In the genomic region with DNA sequence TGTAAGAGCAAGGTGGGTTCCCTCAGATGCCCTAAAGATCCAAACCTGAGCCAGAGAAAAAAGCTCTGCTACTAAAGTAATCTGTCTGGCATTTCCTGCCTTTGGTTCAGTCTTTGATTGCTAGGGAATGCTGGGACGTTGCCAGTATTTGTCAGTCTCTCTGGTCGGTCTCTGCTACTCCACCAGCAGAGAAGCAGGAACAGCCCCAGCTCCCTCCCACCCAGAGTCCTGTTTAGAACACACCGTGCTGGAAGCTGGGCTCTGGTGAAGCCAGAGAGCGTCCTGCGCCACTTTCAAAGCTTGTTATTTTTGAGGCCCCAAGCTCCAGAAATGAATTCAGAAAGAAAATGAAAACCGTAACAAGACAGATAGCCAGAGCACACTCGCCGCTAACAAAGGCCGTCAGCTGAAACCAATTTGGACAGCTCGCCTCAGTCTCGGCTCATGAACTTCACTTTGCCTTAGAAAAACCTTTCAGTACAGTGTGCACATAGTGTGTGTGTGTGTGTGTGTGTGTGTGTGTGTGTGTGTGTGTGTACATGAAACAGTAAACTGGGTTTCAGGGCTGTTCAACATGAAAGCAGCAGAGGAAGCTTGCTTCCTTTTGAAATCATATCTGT, we compare ENCODE assay signal across 8 mouse cellular contexts.
A peak's percentile ranks its signal among the peaks of the same experiment; 100 is the strongest.
DNase-seq lines count a peak whose midpoint lies in the region; ATAC-seq and TF ChIP-seq lines count a peak whose summit lies in the region.

No protein-coding gene starts in this region.

- peak; percentile 33 to 39 for DNase-seq in frontal cortex, postnatal 36 days (ENCODE audit: low spot score in 2 of 2)
- DNase-seq in frontal cortex, postnatal 10 days (ENCODE audit: low spot score in 2 of 2): no peak
- DNase-seq in brain, adult 2 months (ENCODE audit: low read depth, low spot score): peak; percentile 78
- DNase-seq in layer of hippocampus, adult 2 months (ENCODE audit: low spot score in 2 of 2): peak; percentile 64 to 78
- peak; percentile 40 for DNase-seq in midbrain, postnatal 0 days (ENCODE audit: low spot score)
- no peak for DNase-seq in c-Kit-positive CD71-positive TER-119-positive erythroid progenitor cells, embryonic 14.5 days (ENCODE audit: low spot score)
- no peak for DNase-seq in cerebellum, adult 11 months

- 39% methylated on average over 11 of the region's 11 CpGs for WGBS in heart, embryonic 15.5 days
- 44% methylated on average over 11 of the region's 11 CpGs for WGBS in midbrain, postnatal 0 days

- H3K27ac ChIP-seq in heart, embryonic 15.5 days: peak overlapping the region; percentile 65
- H3K27ac ChIP-seq in layer of hippocampus, adult 2 months: peak overlapping the region; percentile 74
- 0 out of 2 replicates have a peak overlapping the region, but pooled peaks have one; percentile 12 for H3K27ac ChIP-seq in midbrain, postnatal 0 days (ENCODE audit: low read depth, low read length)

- H3K4me1 ChIP-seq in heart, embryonic 15.5 days (replicated peaks): 0 out of 2 replicates have a peak, but pooled peaks cover 9% of the 10 kb centered on the region
- no peaks in the 10 kb centered on the region for H3K4me1 ChIP-seq in midbrain, postnatal 0 days (ENCODE audit: insufficient read depth, low read length)

- H3K27me3 ChIP-seq in heart, embryonic 15.5 days: no peaks in the 10 kb centered on the region
- H3K27me3 ChIP-seq in midbrain, postnatal 0 days (ENCODE audit: insufficient read depth, low read length): no peaks in the 10 kb centered on the region

- no peak overlapping the region for H3K4me3 ChIP-seq in heart, embryonic 15.5 days
- peak overlapping the region; percentile 13; the same call in 1 of the 2 replicates for H3K4me3 ChIP-seq in layer of hippocampus, adult 2 months
- no peak overlapping the region for H3K4me3 ChIP-seq in midbrain, postnatal 0 days (ENCODE audit: low read depth, low read length)

- peak overlapping the region; percentile 30 for H3K4me2 ChIP-seq in heart, embryonic 15.5 days
- no peak overlapping the region for H3K4me2 ChIP-seq in midbrain, postnatal 0 days (ENCODE audit: low read depth, low read length, poor library complexity, severe bottlenecking)

- ATAC-seq in heart, embryonic 15.5 days (replicated peaks; ENCODE audit: insufficient number of reproducible peaks, insufficient read depth, low FRiP score, low read depth): peak; percentile 69
- no peak for ATAC-seq in midbrain, postnatal 0 days (ENCODE audit: low FRiP score)

- H3K36me3 ChIP-seq in heart, embryonic 15.5 days: no peaks in the 10 kb centered on the region
- H3K36me3 ChIP-seq in midbrain, postnatal 0 days (ENCODE audit: insufficient read depth, low read length): no peaks in the 10 kb centered on the region

- H3K9me3 ChIP-seq in heart, embryonic 15.5 days (replicated peaks): no peaks in the 10 kb centered on the region
- no peaks in the 10 kb centered on the region for H3K9me3 ChIP-seq in midbrain, postnatal 0 days (ENCODE audit: low read length)

- TF ChIP-seq CTCF in layer of hippocampus, adult 2 months (conservative IDR thresholded peaks at IDR 0.05): no peak
- TF ChIP-seq CTCF in midbrain, postnatal 0 days (IDR thresholded peaks at IDR 0.05): no peak

- H3K9ac ChIP-seq in heart, embryonic 15.5 days: no peak overlapping the region
- no peak overlapping the region for H3K9ac ChIP-seq in midbrain, postnatal 0 days (replicated peaks; ENCODE audit: low read length, poor library complexity, severe bottlenecking)

Comparison
In these comparisons a context has a peak if more than half of its experiments do, and no peak if none do; other contexts are left out.
1. DNase-seq: peak in frontal cortex, postnatal 36 days (2 of 2), brain, adult 2 months (single experiment), layer of hippocampus, adult 2 months (2 of 2) and midbrain, postnatal 0 days (single experiment); none in frontal cortex, postnatal 10 days (0 of 2), c-Kit-positive CD71-positive TER-119-positive erythroid progenitor cells, embryonic 14.5 days (single experiment) and cerebellum, adult 11 months (single experiment).
2. H3K27ac ChIP-seq: peak in every context shown above with its lines; median percentile 74 in layer of hippocampus, adult 2 months; 65 in heart, embryonic 15.5 days; 12 in midbrain, postnatal 0 days.